Mouse (Mus musculus) skeletal muscle tissue, adult 2 months (tissue): ENCODE results near the gene Olfr1043.
"Not testable (repeated sequence)": the region's sequence is repeated elsewhere in the genome, so short reads cannot be mapped to it uniquely, and the experiment has no call there.

Experiments used
- DNase-seq: peaks from one replicate; pipeline ENCODE4 v3.0.0-alpha.2; 2012; ENCODE audit warnings: low read depth, low spot score

The Olfr1043 gene

GRCm38 (mm10) chr2:86167422-86167821, at the start of gene Olfr1043:
Gene Olfr1043, minus strand, starts transcription at chr2:86167522.
- DNase-seq: no peak

- DNase-seq: no peak
These were observed 35.6 kb upstream of the Olfr1043 start, which contains the start of gene Olfr1045 for GRCm38 (mm10) chr2:86202909-86203308. Gene Olfr1045, minus strand, starts transcription at chr2:86203009.

- DNase-seq: no peak
These were observed 28.5 kb upstream of the Olfr1043 start for GRCm38 (mm10) chr2:86195863-86196262.

GRCm38 (mm10) chr2:86185583-86185982, 18.3 kb upstream of the Olfr1043 start, which contains the start of gene Olfr52:
Gene Olfr52, minus strand, starts transcription at chr2:86185683.
- DNase-seq: no peak

GRCm38 (mm10) chr2:86179950-86180349, 12.6 kb upstream of the Olfr1043 start:
- no peak for DNase-seq

GRCm38 (mm10) chr2:86177720-86178119, 10.4 kb upstream of the Olfr1043 start, which contains the start of gene Olfr1044:
Gene Olfr1044, minus strand, starts transcription at chr2:86177820.
- no peak for DNase-seq

GRCm38 (mm10) chr2:86175422-86175821, 8.1 kb upstream of the Olfr1043 start:
- not testable (repeated sequence) for DNase-seq

- no peak for DNase-seq
These were observed 5.6 kb downstream of the Olfr1043 start, which contains the start of gene Olfr1042 for GRCm38 (mm10) chr2:86161738-86162137. Gene Olfr1042, minus strand, starts transcription at chr2:86161838.

- no peak for DNase-seq
These were observed 20.7 kb downstream of the Olfr1043 start, which contains the start of gene Olfr1040 for GRCm38 (mm10) chr2:86146632-86147031. Gene Olfr1040, minus strand, starts transcription at chr2:86146732.

- DNase-seq: no peak
These were observed 31.5 kb downstream of the Olfr1043 start, which contains the start of gene Olfr1039 for GRCm38 (mm10) chr2:86135828-86136227. Gene Olfr1039, minus strand, starts transcription at chr2:86135928.
